Mouse (Mus musculus) forebrain, embryonic 14.5 days (tissue): ENCODE measurements around the gene Arih2. TPM values are rescaled to one million over a fixed set of nuclear protein-coding genes. Genes with fewer than 3 reads are reported as not detected.

Experiments used
- ATAC-seq: fragments of 200-750 bp; cut with Nextera tagmentation; 2 replicates; pipeline ENCODE4 v1.8.0; 2017; ENCODE audit warnings: mild to moderate bottlenecking, moderate library complexity
- DNase-seq: peaks from one replicate; pipeline ENCODE4 v3.0.0-alpha.2; 2015; ENCODE audit warnings: low spot score
- H3K27ac ChIP-seq: fragments of 300-500 bp; sonication (generic); 2 replicates; pipeline ENCODE4 v1.5.1; 2014; ENCODE audit warnings: low read depth, mild to moderate bottlenecking, control low read depth, low read length, moderate library complexity
- H3K27me3 ChIP-seq: fragments of 300-500 bp; sonication (generic); replicated peaks from 2 replicates; pipeline ENCODE4 v1.6.1; 2014; ENCODE audit warnings: low read length, control low read depth, mixed read lengths; ENCODE audit not compliant: control insufficient read depth, insufficient read depth
- H3K36me3 ChIP-seq: fragments of 300-500 bp; sonication (generic); 2 replicates; pipeline ENCODE4 v1.6.1; 2014; ENCODE audit warnings: low read length, control low read depth; ENCODE audit not compliant: control insufficient read depth, insufficient read depth
- H3K4me1 ChIP-seq: fragments of 300-500 bp; sonication (generic); 2 replicates; pipeline ENCODE4 v1.6.1; 2014; ENCODE audit warnings: antibody characterized with exemption, low read length, control low read depth; ENCODE audit not compliant: control insufficient read depth, insufficient read depth
- H3K4me2 ChIP-seq: fragments of 300-500 bp; sonication (generic); 2 replicates; pipeline ENCODE4 v1.6.1; 2014; ENCODE audit warnings: mild to moderate bottlenecking, control low read depth, low read length
- H3K4me3 ChIP-seq: fragments of 300-500 bp; sonication (generic); 2 replicates; pipeline ENCODE4 v1.5.1; 2014; ENCODE audit warnings: low read depth, low read length, control low read depth
- H3K9ac ChIP-seq: fragments of 300-500 bp; sonication (generic); 2 replicates; pipeline ENCODE4 v1.6.1; 2014; ENCODE audit warnings: mild to moderate bottlenecking, low read length, control low read depth, moderate library complexity
- H3K9me3 ChIP-seq: fragments of 300-500 bp; sonication (generic); replicated peaks from 2 replicates; pipeline ENCODE4 v1.6.1; 2016; ENCODE audit warnings: low read length, control low read depth, mixed read lengths; ENCODE audit not compliant: control insufficient read depth
- WGBS: fragments of 180-500 bp; shearing (Covaris S2); extraction: QIAGEN DNeasy Blood & Tissue Kit; methylation state at CpG from one replicate; pipeline ENCODE4 v1.1.7; 2014; 5-methylcytosine and 5-hydroxymethylcytosine counted together
- microRNA counts: library from miRNA; unstranded; fragments of <30 nt; microRNA quantifications from one replicate; lab custom pipeline; 2016
- microRNA-seq: library from miRNA; unstranded; fragments of <30 nt; microRNA quantifications from one replicate; pipeline ENCODE4, GENCODE M21; 2016
- polyA plus RNA-seq: library from polyadenylated mRNA; unstranded; fragments of >200 nt; fragmentation: Nextera tagmentation; extraction: Ambion mirVana; gene quantifications from 2 replicates; pipeline ENCODE4 v1.2.1, GENCODE M21; 2014

Gene Arih2
- polyA plus RNA-seq, 1 experiment from 2014 or later: 37.5 TPM

DNA sequence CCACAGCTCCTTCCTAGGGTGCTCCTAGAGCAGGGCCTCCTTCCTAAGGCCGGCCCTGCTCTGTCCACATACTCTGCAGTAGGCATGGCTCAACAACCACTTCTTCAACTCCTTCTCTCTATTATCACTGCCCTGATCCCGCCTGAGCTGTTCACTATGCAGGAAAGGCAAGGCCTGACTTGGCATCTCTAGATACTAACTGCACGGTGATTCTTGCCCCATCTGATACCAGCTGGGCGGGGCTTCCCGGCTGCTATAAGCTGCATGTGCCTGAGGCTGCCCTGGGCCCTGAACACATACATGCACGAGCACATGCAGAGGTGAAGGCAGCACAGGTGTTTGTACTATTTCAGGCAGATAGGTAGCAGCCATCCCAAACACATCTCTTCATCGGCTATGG is 85.1 kb downstream of the Arih2 start:
- peaks cover 15% of the 10 kb centered on the region for H3K4me1 ChIP-seq
- 91% methylated on average over 7 of the region's 7 CpGs for WGBS

GRCm38 (mm10) chr9:108563671-108564070 is 85.5 kb downstream of the Arih2 start:
- peaks cover 54% of the 10 kb centered on the region for H3K36me3 ChIP-seq

More for the DNA sequence above, 85.1 kb downstream of the Arih2 start:
- H3K27me3 ChIP-seq: no peaks in the 10 kb centered on the region
- H3K27ac ChIP-seq: no peak overlapping the region
- no peak for DNase-seq
- no peaks in the 10 kb centered on the region for H3K9me3 ChIP-seq
- H3K9ac ChIP-seq: no peak overlapping the region
- no peak for ATAC-seq
- peaks cover 50% of the 10 kb centered on the region for H3K36me3 ChIP-seq
- H3K4me2 ChIP-seq: no peak overlapping the region
- H3K4me3 ChIP-seq: no peak overlapping the region

GRCm38 (mm10) chr9:108560227-108560841 is 88.9 kb downstream of the Arih2 start, which contains the start of gene Impdh2:
Gene Impdh2, plus strand, starts transcription at chr9:108560286.
- Histone ChIP-seq H3K9me3 (no peaks in the 10 kb centered on the region), H3K27me3 (no peaks in the 10 kb centered on the region), H3K4me2 (peak within 1 kb of the TSS; percentile 79), H3K4me3 (peak within 1 kb of the TSS; percentile 50), H3K4me1 (peaks cover 3% of the 10 kb centered on the region; the same call in 1 of the 2 replicates), H3K36me3 (peaks cover 78% of the 10 kb centered on the region), H3K9ac (peak within 1 kb of the TSS; percentile 69), H3K27ac (peak within 1 kb of the TSS; percentile 63; the same call in 1 of the 2 replicates)
- ATAC-seq (peak; percentile 100), DNase-seq (peak; percentile 99)
- WGBS: under 1% methylated on average over 46 of the region's 53 CpGs

More at GRCm38 (mm10) chr9:108563671-108564070, 85.5 kb downstream of the Arih2 start:
- no peak overlapping the region for H3K9ac ChIP-seq
- no peak for DNase-seq
- no peaks in the 10 kb centered on the region for H3K9me3 ChIP-seq
- no peak overlapping the region for H3K27ac ChIP-seq
- H3K4me2 ChIP-seq: no peak overlapping the region
- H3K4me1 ChIP-seq: peaks cover 14% of the 10 kb centered on the region
- 93% methylated on average over 8 of the region's 8 CpGs for WGBS
- no peaks in the 10 kb centered on the region for H3K27me3 ChIP-seq
- no peak for ATAC-seq
- no peak overlapping the region for H3K4me3 ChIP-seq

- no peaks in the 10 kb centered on the region for H3K9me3 ChIP-seq
- H3K27me3 ChIP-seq: no peaks in the 10 kb centered on the region
- H3K27ac ChIP-seq: no peak overlapping the region
- H3K4me1 ChIP-seq: peaks cover 3% of the 10 kb centered on the region; the same call in 1 of the 2 replicates
- H3K4me2 ChIP-seq: no peak overlapping the region
- no peak overlapping the region for H3K9ac ChIP-seq
- H3K4me3 ChIP-seq: no peak overlapping the region
- ATAC-seq: no peak
- DNase-seq: no peak
- whole genome bisulfite sequencing: 87% methylated on average over 4 of the region's 4 CpGs
- H3K36me3 ChIP-seq: peaks cover 77% of the 10 kb centered on the region
Observed at GRCm38 (mm10) chr9:108559169-108559568, 90.0 kb downstream of the Arih2 start.

MicroRNAs encoded within 50 kb of the gene (microRNA counts, 519-probe panel; counts per million panel counts)
- microRNA mmu-miR-191 (lab: Ali Mortazavi, UCI) (4,384 counts per million, percentile 57 among the panel's probes with 10 or more counts), microRNA mmu-miR-425 (lab: Ali Mortazavi, UCI) (3,770 counts per million, percentile 42 among the panel's probes with 10 or more counts)

Small RNA genes within 50 kb of the gene (microRNA-seq; reads per million reads assigned to microRNA genes)
- gene Gm24083 (not detected), gene Gm26298 (not detected), gene Mir191 (not detected), gene Mir425 (1,192 reads per million, percentile 82 among the genes with 10 or more reads in this experiment)

Other genes starting within 250 kb of the Arih2 start
- gene Ccdc36, start 220.9 kb downstream of the Arih2 start, polyA plus RNA-seq: 0.94 and 1.1 TPM in 2 replicates
- not detected in 2 replicates for gene BC048562, start 212.9 kb downstream of the Arih2 start, polyA plus RNA-seq
- 45.2 and 49.6 TPM in 2 replicates for gene Ccdc71, start 188.9 kb downstream of the Arih2 start, polyA plus RNA-seq
- gene Klhdc8b, start 187.8 kb downstream of the Arih2 start, polyA plus RNA-seq: 47.9 and 52.6 TPM in 2 replicates
- 12.0 and 17.2 TPM in 2 replicates for gene Lamb2, start 169.7 kb downstream of the Arih2 start, polyA plus RNA-seq
- 48.0 and 64.1 TPM in 2 replicates for gene Usp19, start 158.8 kb downstream of the Arih2 start, polyA plus RNA-seq
- 71.5 and 87.7 TPM in 2 replicates for gene Qars, start 141.7 kb downstream of the Arih2 start, polyA plus RNA-seq
- gene Qrich1, start 132.6 kb downstream of the Arih2 start, polyA plus RNA-seq: 143 and 160 TPM in 2 replicates
- gene Impdh2, start 89.1 kb downstream of the Arih2 start, polyA plus RNA-seq: 125 and 136 TPM in 2 replicates
- gene Ndufaf3, start 82.0 kb downstream of the Arih2 start, polyA plus RNA-seq: 82.7 and 105 TPM in 2 replicates
- 188 and 190 TPM in 2 replicates for gene Dalrd3, start 79.5 kb downstream of the Arih2 start, polyA plus RNA-seq
- gene Wdr6, start 70.6 kb downstream of the Arih2 start, polyA plus RNA-seq: 162 and 187 TPM in 2 replicates
- gene P4htm, start 51.7 kb downstream of the Arih2 start, polyA plus RNA-seq: 14.5 and 18.1 TPM in 2 replicates
- 23.5 and 24.8 TPM in 2 replicates for gene Slc25a20, start 12.7 kb upstream of the Arih2 start, polyA plus RNA-seq
- gene Prkar2a, start 39.9 kb upstream of the Arih2 start, polyA plus RNA-seq: 32.4 and 39.1 TPM in 2 replicates
- gene Ip6k2, start 134.4 kb upstream of the Arih2 start, polyA plus RNA-seq: 217 and 221 TPM in 2 replicates
- 13.6 and 19.2 TPM in 2 replicates for gene Nckipsd, start 159.0 kb upstream of the Arih2 start, polyA plus RNA-seq
- 10.7 and 17.6 TPM in 2 replicates for gene Celsr3, start 176.9 kb upstream of the Arih2 start, polyA plus RNA-seq
- 10.6 and 14.7 TPM in 2 replicates for gene Slc26a6, start 203.9 kb upstream of the Arih2 start, polyA plus RNA-seq